Comparison of ENCODE assay signal across 7 mouse cellular contexts in genomic region chr4:8239306-8239670, GRCm38 (mm10). TPM values are rescaled to one million over a fixed set of nuclear protein-coding genes. Genes with fewer than 3 reads are reported as not detected.
A peak's percentile ranks its signal among the peaks of the same experiment; 100 is the strongest.
DNase-seq lines count a peak whose midpoint lies in the region; TF ChIP-seq lines count a peak whose summit lies in the region.

No protein-coding gene starts in this region.

- TF ChIP-seq POLR2A in embryonic fibroblast, embryonic 13.5 days (IDR thresholded peaks at IDR 0.05; ENCODE audit: low read depth, low read length), result no peak
- no peak for TF ChIP-seq POLR2A in small intestine, adult 2 months (IDR thresholded peaks at IDR 0.05; ENCODE audit: low read depth, low read length)

- intact Hi-C loops in left cerebral cortex, adult 2 months (cut with DNase I), result loop anchor here (5.0 kb wide), 2 partner anchors 123 to 898 kb away; no protein-coding TSS in a partner anchor
- intact Hi-C loops in left cerebral cortex, postnatal 14 days (cut with DNase I), result no loop called here

- H3K36me3 ChIP-seq in limb, embryonic 10.5 days, result no peaks in the 10 kb centered on the region
- H3K36me3 ChIP-seq in small intestine, adult 2 months (ENCODE audit: control insufficient read depth, insufficient read depth, low read length), result no peaks in the 10 kb centered on the region

- H3K4me3 ChIP-seq in left cerebral cortex, adult 2 months, result peak overlapping the region; percentile 67
- peak overlapping the region; percentile 52 for H3K4me3 ChIP-seq in embryonic fibroblast, embryonic 13.5 days (ENCODE audit: insufficient read depth, low read length)
- peak overlapping the region; percentile 74 for H3K4me3 ChIP-seq in limb, embryonic 10.5 days
- H3K4me3 ChIP-seq in small intestine, adult 2 months (ENCODE audit: low read depth, low read length), result peak overlapping the region; percentile 94

- no peaks in the 10 kb centered on the region for H3K4me1 ChIP-seq in embryonic fibroblast, embryonic 13.5 days (ENCODE audit: control insufficient read depth, insufficient read depth, low read length)
- peaks cover 14% of the 10 kb centered on the region for H3K4me1 ChIP-seq in limb, embryonic 10.5 days
- no peaks in the 10 kb centered on the region; the same call in 1 of the 2 replicates for H3K4me1 ChIP-seq in small intestine, adult 2 months (ENCODE audit: control insufficient read depth, insufficient read depth, insufficient read length, low read length)

- no peak for TF ChIP-seq CTCF in left cerebral cortex, adult 2 months (IDR thresholded peaks at IDR 0.05)
- TF ChIP-seq CTCF in embryonic fibroblast, embryonic 13.5 days (IDR thresholded peaks at IDR 0.05; ENCODE audit: borderline replicate concordance, insufficient read depth, low read length), result no peak
- TF ChIP-seq CTCF in small intestine, adult 2 months (IDR thresholded peaks at IDR 0.05; ENCODE audit: extremely low read depth, insufficient read length, insufficient replicate concordance, low read depth, low read length), result no peak

- DNase-seq in left cerebral cortex, adult 2 months (ENCODE audit: extremely low spot score in 1 of 2, low spot score in 2 of 2), result no peak
- no peak for DNase-seq in left cerebral cortex, postnatal 14 days (ENCODE audit: low spot score in 2 of 2)
- DNase-seq in limb, embryonic 10.5 days (ENCODE audit: low spot score), result no peak
- DNase-seq in spleen, postnatal 36 days (ENCODE audit: low spot score in 2 of 2), result no peak
- no peak for DNase-seq in adipocyte (ENCODE audit: low spot score)

- WGBS in limb, embryonic 10.5 days, result 20% methylated on average over 11 of the region's 11 CpGs
- WGBS in small intestine, adult 2 months, result 17% methylated on average over 11 of the region's 11 CpGs

- H3K27me3 ChIP-seq in limb, embryonic 10.5 days (ENCODE audit: low read depth, poor library complexity, severe bottlenecking), result no peaks in the 10 kb centered on the region
- H3K27me3 ChIP-seq in small intestine, adult 2 months (ENCODE audit: control insufficient read depth, insufficient read depth, low read length), result no peaks in the 10 kb centered on the region

- H3K27ac ChIP-seq in left cerebral cortex, adult 2 months, result no peak overlapping the region
- H3K27ac ChIP-seq in embryonic fibroblast, embryonic 13.5 days (ENCODE audit: insufficient read depth, low read length), result no peak overlapping the region
- peak overlapping the region; percentile 79; the same call in 1 of the 2 replicates for H3K27ac ChIP-seq in limb, embryonic 10.5 days
- H3K27ac ChIP-seq in small intestine, adult 2 months (ENCODE audit: insufficient read depth, low read depth, low read length), result no peak overlapping the region

- H3K9me3 ChIP-seq in limb, embryonic 10.5 days (replicated peaks), result no peaks in the 10 kb centered on the region

RNA-seq across cellular contexts. Expression of gene Car8, which starts 0.4 kb away (rescaled TPM):
- 1 to 10 TPM; 6.8 to 8.4 TPM for total RNA-seq in left cerebral cortex, adult 2 months (2021)
- 10 to 100 TPM; 11.0 to 13.4 TPM for total RNA-seq in left cerebral cortex, postnatal 14 days (2021)
- 0.32 and 0.72 TPM in 2 replicates for polyA plus RNA-seq in embryonic fibroblast, embryonic 13.5 days (2011; ENCODE audit: insufficient read length, low read depth, missing spikeins)
- 2.5 TPM in 2 replicates for polyA plus RNA-seq in limb, embryonic 10.5 days (2016; fragmentation: Nextera tagmentation; extraction: Ambion mirVana)
- 0.41 and 0.57 TPM in 2 replicates for polyA plus RNA-seq in small intestine, adult 2 months (2012; rRNA removed)
